Mouse (Mus musculus): ENCODE measurements at regions not wholly inside any gene's neighbourhood (a gene's known extent, or its start where the extent isn't known, plus 50 kb on each side); places are given as distances from the start of the nearest gene placed in this dataset.

GRCm38 (mm10) chr3:99817965-99818364, 67.2 kb upstream of the Spag17 start:
- intact Hi-C loops (cut with DNase I), result no loop called here
- no peak for DNase-seq (ENCODE audit: extremely low spot score in 1 of 2, low spot score in 2 of 2)
- H3K4me3 ChIP-seq, result no peak overlapping the region
- TF ChIP-seq CTCF (IDR thresholded peaks at IDR 0.05), result no peak
- H3K27ac ChIP-seq, result no peak overlapping the region

GRCm38 (mm10) chr3:99822735-99823134, 62.5 kb upstream of the Spag17 start:
- intact Hi-C loops (cut with DNase I), result no loop called here
- no peak for DNase-seq (ENCODE audit: extremely low spot score in 1 of 2, low spot score in 2 of 2)
- Histone ChIP-seq H3K27ac (no peak overlapping the region), H3K4me3 (no peak overlapping the region)
- no peak for TF ChIP-seq CTCF (IDR thresholded peaks at IDR 0.05)

- H3K27ac ChIP-seq, result no peak overlapping the region
- no peak for DNase-seq (ENCODE audit: extremely low spot score in 1 of 2, low spot score in 2 of 2)
- intact Hi-C loops (cut with DNase I), result no loop called here
- H3K4me3 ChIP-seq, result no peak overlapping the region
- TF ChIP-seq CTCF (IDR thresholded peaks at IDR 0.05), result no peak
Measured at GRCm38 (mm10) chr3:99823256-99823655, 62.0 kb upstream of the Spag17 start.
